Mouse (Mus musculus): ENCODE measurements around the gene Gm20696. TPM values are rescaled to one million over a fixed set of nuclear protein-coding genes. Genes with fewer than 3 reads are reported as not detected.
A peak's percentile ranks its signal among the peaks of the same experiment; 100 is the strongest.

Gene Gm20696
- polyA plus RNA-seq, 1 experiment from 2014 or later = 3.2 TPM

DNA sequence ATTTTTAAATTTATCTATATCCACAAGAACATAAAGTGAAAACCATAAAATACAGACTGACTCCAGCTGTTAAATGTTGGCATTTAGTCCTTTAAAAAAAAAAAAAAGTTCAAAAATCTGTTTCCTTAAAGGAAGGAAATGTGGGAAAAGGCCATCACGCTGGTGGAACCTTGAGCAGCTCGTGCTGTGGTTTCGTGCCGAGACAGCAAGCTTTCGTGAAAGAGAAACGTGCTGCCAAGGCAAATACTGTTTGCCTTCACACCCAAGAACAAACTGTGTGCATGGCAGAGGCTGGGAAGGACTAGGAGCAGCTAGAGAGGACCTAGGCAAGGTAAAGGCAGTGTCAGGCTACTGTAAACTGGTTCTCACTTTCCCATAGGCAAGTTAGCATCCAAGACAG, 329.0 kb downstream of the Gm20696 start:
- no peaks in the 10 kb centered on the region for H3K9me3 ChIP-seq (replicated peaks)
- no peak overlapping the region for H3K4me3 ChIP-seq
- DNase-seq (ENCODE audit: low spot score) = no peak
- no peak overlapping the region for H3K27ac ChIP-seq (replicated peaks)
- WGBS = 70% methylated on average over 6 of the region's 6 CpGs
- no peaks in the 10 kb centered on the region for H3K27me3 ChIP-seq (ENCODE audit: low read depth, poor library complexity, severe bottlenecking)
- no peaks in the 10 kb centered on the region for H3K36me3 ChIP-seq
- H3K4me1 ChIP-seq = peaks cover 30% of the 10 kb centered on the region

GRCm38 (mm10) chr6:99336191-99336590, 330.4 kb downstream of the Gm20696 start:
- Histone ChIP-seq H3K4me3 (no peak overlapping the region), H3K27me3 (ENCODE audit: low read depth, poor library complexity, severe bottlenecking) (no peaks in the 10 kb centered on the region), H3K9me3 (replicated peaks) (no peaks in the 10 kb centered on the region), H3K27ac (replicated peaks) (0 out of 2 replicates have a peak overlapping the region, but pooled peaks have one; percentile 23), H3K4me1 (peaks cover 30% of the 10 kb centered on the region), H3K36me3 (no peaks in the 10 kb centered on the region)
- 74% methylated on average over 5 of the region's 5 CpGs for WGBS
- DNase-seq (ENCODE audit: low spot score) = no peak

DNA sequence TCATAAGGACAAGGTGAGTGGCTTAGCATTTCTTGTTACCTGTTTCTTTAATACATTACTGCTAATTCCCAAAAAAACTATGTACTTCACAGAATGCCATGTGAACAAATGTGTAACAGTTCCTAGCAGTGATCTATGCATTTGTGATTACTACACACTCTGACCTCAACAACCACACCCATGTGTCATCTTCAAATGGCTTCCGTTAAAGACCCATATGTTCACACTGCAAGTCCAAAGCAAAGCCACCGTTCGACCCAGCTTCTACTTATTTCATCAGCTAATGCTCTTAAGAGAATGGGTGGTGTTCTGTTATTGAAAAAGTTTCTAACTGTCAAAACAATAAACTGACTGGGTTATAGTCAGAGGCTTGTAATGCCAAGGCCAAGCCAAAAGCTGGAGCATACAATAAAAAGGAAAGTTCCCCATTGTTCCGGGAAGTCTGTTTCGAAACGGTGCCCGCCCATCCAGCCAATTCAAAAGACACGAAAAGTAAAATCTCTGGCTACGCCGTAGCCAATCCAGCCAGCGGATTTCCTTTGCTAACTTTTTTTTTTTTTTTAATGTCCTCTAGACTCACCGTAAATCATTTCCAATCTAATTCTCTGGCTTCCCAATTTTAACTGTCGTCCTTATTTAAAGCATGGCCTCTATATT, 331.3 kb downstream of the Gm20696 start:
- no peaks in the 10 kb centered on the region for H3K9me3 ChIP-seq (replicated peaks)
- DNase-seq (ENCODE audit: low spot score) = no peak
- WGBS = 82% methylated on average over 13 of the region's 13 CpGs
- no peaks in the 10 kb centered on the region for H3K27me3 ChIP-seq (ENCODE audit: low read depth, poor library complexity, severe bottlenecking)
- H3K4me3 ChIP-seq = no peak overlapping the region
- no peaks in the 10 kb centered on the region for H3K36me3 ChIP-seq
- peaks cover 30% of the 10 kb centered on the region for H3K4me1 ChIP-seq
- no peak overlapping the region for H3K27ac ChIP-seq (replicated peaks)

DNA sequence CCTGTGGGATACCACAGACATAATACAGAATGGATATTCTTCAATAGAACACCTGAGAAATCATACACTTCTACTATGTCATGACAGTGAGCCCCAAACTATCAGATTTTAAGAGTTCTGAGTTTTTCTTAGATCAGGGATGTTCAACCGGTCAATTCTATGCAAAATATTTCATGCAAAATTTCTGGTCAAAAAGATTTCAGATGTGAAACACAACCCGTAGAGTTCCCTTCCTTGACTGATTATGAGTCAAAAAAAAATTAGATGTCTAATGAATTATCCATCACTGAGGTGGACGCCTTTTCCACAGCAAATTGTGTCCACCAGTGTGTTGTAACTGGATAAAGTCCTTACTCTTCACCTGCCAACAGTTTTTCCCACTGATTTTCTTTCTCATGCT, 332.3 kb downstream of the Gm20696 start:
- DNase-seq (ENCODE audit: low spot score) = no peak

DNA sequence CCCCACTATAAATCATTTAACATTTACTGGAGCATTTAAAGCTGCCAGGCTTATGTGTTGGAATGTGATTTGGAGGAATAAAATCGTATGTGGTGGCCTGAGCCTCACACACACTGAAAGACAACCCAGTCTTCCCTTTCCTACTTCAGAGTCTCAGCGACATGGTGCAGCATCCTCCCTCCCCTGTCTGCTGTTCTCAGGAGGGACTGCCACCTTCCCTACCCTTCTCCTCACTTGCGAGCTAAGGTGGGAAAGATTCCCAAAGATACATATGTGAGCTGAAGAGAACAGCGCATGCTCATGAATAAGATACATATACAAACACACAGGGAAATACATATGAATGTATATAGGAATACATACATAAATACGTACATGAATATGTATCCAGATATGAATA, 333.5 kb downstream of the Gm20696 start:
- Histone ChIP-seq H3K4me1 (peaks cover 22% of the 10 kb centered on the region), H3K4me3 (no peak overlapping the region), H3K9me3 (replicated peaks) (no peaks in the 10 kb centered on the region), H3K27me3 (ENCODE audit: low read depth, poor library complexity, severe bottlenecking) (no peaks in the 10 kb centered on the region), H3K27ac (replicated peaks) (no peak overlapping the region), H3K36me3 (no peaks in the 10 kb centered on the region)
- WGBS = 93% methylated on average over 5 of the region's 5 CpGs
- DNase-seq (ENCODE audit: low spot score) = no peak

More for the DNA sequence above, 332.3 kb downstream of the Gm20696 start:
- H3K27me3 ChIP-seq (ENCODE audit: low read depth, poor library complexity, severe bottlenecking) = no peaks in the 10 kb centered on the region
- H3K4me1 ChIP-seq = peaks cover 27% of the 10 kb centered on the region
- 96% methylated on average over 3 of the region's 3 CpGs for WGBS
- H3K9me3 ChIP-seq (replicated peaks) = no peaks in the 10 kb centered on the region
- H3K27ac ChIP-seq (replicated peaks) = no peak overlapping the region
- no peak overlapping the region for H3K4me3 ChIP-seq
- H3K36me3 ChIP-seq = no peaks in the 10 kb centered on the region

- H3K4me3 ChIP-seq = no peak overlapping the region
- no peaks in the 10 kb centered on the region for H3K36me3 ChIP-seq
- DNase-seq (ENCODE audit: low spot score) = no peak
- H3K9me3 ChIP-seq (replicated peaks) = no peaks in the 10 kb centered on the region
- no peak overlapping the region for H3K27ac ChIP-seq (replicated peaks)
- WGBS = 93% methylated on average over 4 of the region's 4 CpGs
- no peaks in the 10 kb centered on the region for H3K27me3 ChIP-seq (ENCODE audit: low read depth, poor library complexity, severe bottlenecking)
- peaks cover 9% of the 10 kb centered on the region for H3K4me1 ChIP-seq
Observed at GRCm38 (mm10) chr6:99330169-99330568, 336.4 kb downstream of the Gm20696 start.

GRCm38 (mm10) chr6:99328634-99329033, 338.0 kb downstream of the Gm20696 start:
- Histone ChIP-seq H3K4me1 (peaks cover 9% of the 10 kb centered on the region), H3K27ac (replicated peaks) (no peak overlapping the region), H3K9me3 (replicated peaks) (no peaks in the 10 kb centered on the region), H3K36me3 (no peaks in the 10 kb centered on the region), H3K4me3 (no peak overlapping the region), H3K27me3 (ENCODE audit: low read depth, poor library complexity, severe bottlenecking) (no peaks in the 10 kb centered on the region)
- WGBS = 71% methylated on average over 2 of the region's 2 CpGs
- DNase-seq (ENCODE audit: low spot score) = no peak

GRCm38 (mm10) chr6:99328146-99328545, 338.5 kb downstream of the Gm20696 start:
- WGBS = 92% methylated on average over 6 of the region's 6 CpGs
- Histone ChIP-seq H3K9me3 (replicated peaks) (no peaks in the 10 kb centered on the region), H3K4me1 (peaks cover 9% of the 10 kb centered on the region), H3K27ac (replicated peaks) (no peak overlapping the region), H3K4me3 (no peak overlapping the region), H3K27me3 (ENCODE audit: low read depth, poor library complexity, severe bottlenecking) (no peaks in the 10 kb centered on the region), H3K36me3 (no peaks in the 10 kb centered on the region)
- DNase-seq (ENCODE audit: low spot score) = no peak

DNA sequence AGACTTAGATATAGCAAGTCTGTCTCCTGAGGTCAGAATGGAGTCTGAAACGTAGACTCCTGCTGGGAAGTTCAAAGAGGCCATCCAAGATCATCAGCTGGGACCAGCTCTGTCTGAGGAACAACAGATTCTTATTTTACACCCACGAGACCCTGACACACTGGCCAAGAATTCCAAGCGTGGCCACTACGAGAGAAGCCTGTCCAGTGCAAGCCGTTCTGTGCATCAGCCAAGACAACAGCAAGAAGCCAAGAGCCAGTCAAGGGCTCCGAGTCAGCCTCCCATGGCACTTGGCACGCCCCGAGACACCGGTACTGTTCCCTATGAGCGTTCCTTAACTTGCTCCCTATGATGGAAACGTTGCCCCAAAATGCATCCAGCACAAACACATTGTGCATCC, 338.9 kb downstream of the Gm20696 start:
- no peak overlapping the region for H3K27ac ChIP-seq (replicated peaks)
- H3K4me3 ChIP-seq = no peak overlapping the region
- peaks cover 9% of the 10 kb centered on the region for H3K4me1 ChIP-seq
- 77% methylated on average over 11 of the region's 11 CpGs for WGBS
- H3K36me3 ChIP-seq = no peaks in the 10 kb centered on the region
- no peaks in the 10 kb centered on the region for H3K27me3 ChIP-seq (ENCODE audit: low read depth, poor library complexity, severe bottlenecking)
- no peak for DNase-seq (ENCODE audit: low spot score)
- H3K9me3 ChIP-seq (replicated peaks) = no peaks in the 10 kb centered on the region

DNA sequence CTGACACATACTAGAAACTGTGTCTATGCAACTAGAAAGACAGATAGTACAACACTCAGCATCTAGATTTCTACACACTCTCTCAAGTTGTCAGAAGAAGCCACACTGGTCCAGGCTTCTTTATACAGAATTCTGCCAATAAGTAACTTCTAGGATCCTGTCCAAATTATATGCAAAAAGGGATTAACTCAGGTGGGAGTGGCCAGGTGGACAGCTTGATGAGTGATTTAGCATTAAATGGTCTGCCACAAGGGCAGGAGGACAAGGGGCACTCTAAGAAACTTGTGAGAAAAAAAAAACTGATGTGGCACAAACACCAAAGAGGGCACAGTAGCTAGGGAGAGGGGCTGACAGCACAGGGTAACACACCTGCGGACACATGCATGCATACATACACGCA, 340.7 kb downstream of the Gm20696 start:
- no peaks in the 10 kb centered on the region for H3K9me3 ChIP-seq (replicated peaks)
- H3K4me1 ChIP-seq = peaks cover 19% of the 10 kb centered on the region
- WGBS = 96% methylated on average over 2 of the region's 2 CpGs
- H3K36me3 ChIP-seq = no peaks in the 10 kb centered on the region
- no peak overlapping the region for H3K4me3 ChIP-seq
- DNase-seq (ENCODE audit: low spot score) = no peak
- H3K27me3 ChIP-seq (ENCODE audit: low read depth, poor library complexity, severe bottlenecking) = no peaks in the 10 kb centered on the region
- no peak overlapping the region for H3K27ac ChIP-seq (replicated peaks)

DNA sequence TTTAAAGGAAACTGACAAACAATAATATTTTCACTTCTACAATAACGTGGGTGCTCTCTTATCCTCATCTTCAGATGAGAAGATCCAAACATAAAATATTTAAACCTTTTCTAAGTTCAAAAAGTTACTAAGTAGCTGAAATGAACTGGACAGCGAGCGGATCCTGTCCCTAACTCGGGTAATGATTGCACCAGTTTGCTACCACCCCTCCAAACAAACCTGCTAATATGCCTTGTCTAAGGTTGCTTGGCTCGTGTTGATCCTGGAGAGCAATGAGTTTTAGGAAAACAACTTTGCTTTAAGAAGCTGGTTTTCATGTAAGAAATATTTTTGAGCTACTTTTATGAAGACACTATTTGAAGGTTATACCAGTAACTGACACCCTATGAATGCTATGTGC, 341.1 kb downstream of the Gm20696 start:
- no peak overlapping the region for H3K4me3 ChIP-seq
- H3K9me3 ChIP-seq (replicated peaks) = no peaks in the 10 kb centered on the region
- H3K27ac ChIP-seq (replicated peaks) = no peak overlapping the region
- no peaks in the 10 kb centered on the region for H3K36me3 ChIP-seq
- H3K27me3 ChIP-seq (ENCODE audit: low read depth, poor library complexity, severe bottlenecking) = no peaks in the 10 kb centered on the region
- WGBS = 91% methylated on average over 5 of the region's 5 CpGs
- DNase-seq (ENCODE audit: low spot score) = no peak
- H3K4me1 ChIP-seq = peaks cover 23% of the 10 kb centered on the region

DNA sequence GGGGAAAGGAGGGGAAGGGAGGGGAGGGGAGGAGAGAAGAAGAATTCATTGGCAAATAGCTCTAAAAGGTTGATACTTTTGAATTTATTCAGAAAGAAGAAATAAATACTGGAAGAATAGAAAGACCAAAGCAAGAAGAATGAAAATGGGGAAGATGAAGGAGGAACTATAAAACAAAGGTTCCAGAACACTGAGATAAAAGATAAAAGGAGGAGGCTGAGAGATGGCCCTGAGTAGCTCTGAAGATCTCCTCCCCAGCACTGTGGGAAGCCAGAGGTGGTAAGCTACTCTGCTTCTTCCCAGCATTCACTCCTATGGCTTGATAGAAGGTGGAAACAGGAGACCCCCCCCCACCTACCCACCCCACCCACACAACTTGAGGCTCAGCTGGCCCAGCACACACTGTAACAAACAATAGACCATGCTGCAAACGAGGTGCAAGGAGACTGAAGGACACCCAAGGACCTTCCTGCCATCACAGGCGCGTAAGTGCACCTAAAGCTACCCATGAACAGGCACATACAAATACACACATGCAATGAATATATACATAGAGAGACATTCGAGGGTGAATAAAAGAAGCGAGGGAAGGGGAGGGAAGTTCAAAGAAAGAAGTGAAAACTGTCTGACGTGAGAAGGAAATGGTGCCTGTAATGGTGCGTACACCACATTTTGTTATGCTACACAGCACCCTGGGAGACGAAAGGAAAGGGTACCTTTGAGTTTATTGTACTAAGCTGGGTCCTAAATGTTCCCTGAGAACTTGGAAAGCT, 344.3 kb downstream of the Gm20696 start:
- H3K36me3 ChIP-seq = no peaks in the 10 kb centered on the region
- WGBS = 87% methylated on average over 8 of the region's 8 CpGs
- no peaks in the 10 kb centered on the region for H3K27me3 ChIP-seq (ENCODE audit: low read depth, poor library complexity, severe bottlenecking)
- H3K27ac ChIP-seq (replicated peaks) = no peak overlapping the region
- H3K4me3 ChIP-seq = no peak overlapping the region
- DNase-seq (ENCODE audit: low spot score) = no peak
- peaks cover 29% of the 10 kb centered on the region for H3K4me1 ChIP-seq
- H3K9me3 ChIP-seq (replicated peaks) = no peaks in the 10 kb centered on the region

- Histone ChIP-seq H3K27me3 (ENCODE audit: low read depth, poor library complexity, severe bottlenecking) (no peaks in the 10 kb centered on the region), H3K9me3 (replicated peaks) (no peaks in the 10 kb centered on the region), H3K4me3 (no peak overlapping the region), H3K4me1 (peaks cover 32% of the 10 kb centered on the region), H3K36me3 (no peaks in the 10 kb centered on the region), H3K27ac (replicated peaks) (peak overlapping the region; percentile 70)
- 72% methylated on average over 8 of the region's 8 CpGs for WGBS
- DNase-seq (ENCODE audit: low spot score) = no peak
Observed at GRCm38 (mm10) chr6:99320444-99320843, 346.2 kb downstream of the Gm20696 start.

Data from midbrain, embryonic 10.5 days (tissue).